Mouse (Mus musculus) Muller cell, postnatal 12 days (primary cell): ENCODE measurements around the gene P2ry12.

Experiments used
- DNase-seq: peaks from one replicate; pipeline ENCODE4 v3.0.0-alpha.2; 2015; ENCODE audit errors: inconsistent ontology term

The P2ry12 gene

GRCm38 (mm10) chr3:59262704-59263103, at the start of gene P2ry12:
TSS of gene P2ry12 (minus strand) at chr3:59262871.
- peak; percentile 49 for DNase-seq

- DNase-seq, result no peak
Observed at GRCm38 (mm10) chr3:59305518-59305917, 42.8 kb upstream of the P2ry12 start.

GRCm38 (mm10) chr3:59304944-59305343, 42.3 kb upstream of the P2ry12 start:
- no peak for DNase-seq

GRCm38 (mm10) chr3:59297653-59298052, 35.0 kb upstream of the P2ry12 start:
- no peak for DNase-seq

- DNase-seq, result no peak
Observed at GRCm38 (mm10) chr3:59296563-59297130, 34.0 kb upstream of the P2ry12 start.

- DNase-seq, result peak; percentile 55
Observed at GRCm38 (mm10) chr3:59295699-59296562, 33.3 kb upstream of the P2ry12 start.

- DNase-seq, result no peak
Observed at GRCm38 (mm10) chr3:59293437-59294199, 30.9 kb upstream of the P2ry12 start.

GRCm38 (mm10) chr3:59290551-59290950, 27.9 kb upstream of the P2ry12 start:
- peak; percentile 75 for DNase-seq

- peak; percentile 57 for DNase-seq
Observed at GRCm38 (mm10) chr3:59278620-59279019, 15.9 kb upstream of the P2ry12 start.

GRCm38 (mm10) chr3:59278254-59278533, 15.5 kb upstream of the P2ry12 start:
- DNase-seq, result peak; percentile 6

GRCm38 (mm10) chr3:59277502-59278253, 15.0 kb upstream of the P2ry12 start:
- DNase-seq, result no peak

- no peak for DNase-seq
Observed at GRCm38 (mm10) chr3:59270811-59271210, 8.1 kb upstream of the P2ry12 start.

GRCm38 (mm10) chr3:59263988-59264387, 1.3 kb upstream of the P2ry12 start:
- no peak for DNase-seq

- no peak for DNase-seq
Observed at GRCm38 (mm10) chr3:59263417-59263816, 746 bp upstream of the P2ry12 start.

GRCm38 (mm10) chr3:59261709-59262472, 780 bp downstream of the P2ry12 start:
- DNase-seq, result peak; percentile 43

GRCm38 (mm10) chr3:59260745-59261144, 1.9 kb downstream of the P2ry12 start:
- DNase-seq, result no peak

GRCm38 (mm10) chr3:59257740-59258664, 4.7 kb downstream of the P2ry12 start:
- no peak for DNase-seq

- DNase-seq, result peak; percentile 85
Observed at GRCm38 (mm10) chr3:59250454-59250853, 12.2 kb downstream of the P2ry12 start.

GRCm38 (mm10) chr3:59248031-59248430, 14.6 kb downstream of the P2ry12 start:
- no peak for DNase-seq

GRCm38 (mm10) chr3:59243384-59243783, 19.3 kb downstream of the P2ry12 start:
- DNase-seq, result peak; percentile 70
